Mouse (Mus musculus) midbrain, embryonic 16.5 days (tissue): ENCODE results near the gene Sgms2. TPM values are rescaled to one million over a fixed set of nuclear protein-coding genes. Genes with fewer than 3 reads are reported as not detected.

Experiments
- ATAC-seq: fragments of 200-750 bp; cut with Nextera tagmentation; 2 replicates; pipeline ENCODE4 v1.8.0; 2017; ENCODE audit warnings: moderate TSS enrichment
- H3K27ac ChIP-seq: fragments of 300-500 bp; sonication (generic); 2 replicates; pipeline ENCODE4 v1.5.1; 2014; ENCODE audit warnings: mild to moderate bottlenecking, low read length, mixed read lengths
- H3K27me3 ChIP-seq: fragments of 300-500 bp; sonication (generic); 2 replicates; pipeline ENCODE4 v1.6.1; 2014; ENCODE audit warnings: low read depth, low read length, mixed read lengths; ENCODE audit not compliant: control insufficient read depth, insufficient read depth
- H3K36me3 ChIP-seq: fragments of 300-500 bp; sonication (generic); 2 replicates; pipeline ENCODE4 v1.6.1; 2014; ENCODE audit warnings: mild to moderate bottlenecking, low read length, moderate library complexity, mixed read lengths; ENCODE audit not compliant: control insufficient read depth, insufficient read depth
- H3K4me1 ChIP-seq: fragments of 300-500 bp; sonication (generic); 2 replicates; pipeline ENCODE4 v1.6.1; 2014; ENCODE audit warnings: mild to moderate bottlenecking, low read length, mixed read lengths; ENCODE audit not compliant: control insufficient read depth, insufficient read depth
- H3K4me2 ChIP-seq: fragments of 300-500 bp; sonication (generic); 2 replicates; pipeline ENCODE4 v1.6.1; 2014; ENCODE audit warnings: mild to moderate bottlenecking, low read length, mixed read lengths
- H3K4me3 ChIP-seq: fragments of 300-500 bp; sonication (generic); 2 replicates; pipeline ENCODE4 v1.5.1; 2014; ENCODE audit warnings: low read depth, mild to moderate bottlenecking, low read length, moderate library complexity, mixed read lengths
- H3K9ac ChIP-seq: fragments of 300-500 bp; sonication (generic); 2 replicates; pipeline ENCODE4 v1.6.1; 2014; ENCODE audit warnings: low read depth, low read length, mixed read lengths
- H3K9me3 ChIP-seq: fragments of 300-500 bp; sonication (generic); replicated peaks from 2 replicates; pipeline ENCODE4 v1.6.1; 2014; ENCODE audit warnings: mild to moderate bottlenecking, low read length, mixed read lengths; ENCODE audit not compliant: control insufficient read depth, poor library complexity, severe bottlenecking
- WGBS: fragments of 180-500 bp; shearing (Covaris S2); extraction: QIAGEN DNeasy Blood & Tissue Kit; methylation state at CpG from one replicate; pipeline ENCODE4 v1.1.7; 2014; 5-methylcytosine and 5-hydroxymethylcytosine counted together
- polyA plus RNA-seq: library from polyadenylated mRNA; unstranded; fragments of >200 nt; fragmentation: Nextera tagmentation; extraction: Ambion mirVana; gene quantifications from 2 replicates; pipeline ENCODE4 v1.2.1, GENCODE M21; 2015

Gene Sgms2
- polyA plus RNA-seq, 1 experiment from 2014 or later, result 1.6 TPM

DNA sequence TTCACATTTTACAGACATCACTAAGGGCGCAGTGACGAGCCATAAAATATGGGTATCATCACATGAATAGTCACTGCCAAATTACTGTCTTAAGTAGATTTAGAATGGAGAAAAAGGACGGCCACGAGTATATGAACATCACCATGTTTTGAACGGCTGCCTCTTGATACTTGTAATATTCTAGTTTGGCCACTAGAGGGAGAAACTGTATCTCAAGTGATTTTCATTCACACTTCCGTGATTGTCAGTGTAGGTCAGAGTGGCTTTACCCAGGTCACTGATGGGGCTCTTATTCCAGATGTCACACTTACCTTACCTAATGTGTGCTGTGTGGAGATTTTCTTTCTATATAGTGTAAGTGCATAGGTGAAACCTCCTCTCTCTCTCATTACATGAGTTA is 191.3 kb downstream of the Sgms2 start:
- Histone ChIP-seq H3K9ac (no peak overlapping the region), H3K27me3 (no peaks in the 10 kb centered on the region), H3K27ac (no peak overlapping the region), H3K4me2 (no peak overlapping the region), H3K4me3 (no peak overlapping the region), H3K4me1 (peaks cover 6% of the 10 kb centered on the region), H3K36me3 (no peaks in the 10 kb centered on the region), H3K9me3 (no peaks in the 10 kb centered on the region)
- no peak for ATAC-seq
- WGBS, result 9% methylated on average over 6 of the region's 6 CpGs

DNA sequence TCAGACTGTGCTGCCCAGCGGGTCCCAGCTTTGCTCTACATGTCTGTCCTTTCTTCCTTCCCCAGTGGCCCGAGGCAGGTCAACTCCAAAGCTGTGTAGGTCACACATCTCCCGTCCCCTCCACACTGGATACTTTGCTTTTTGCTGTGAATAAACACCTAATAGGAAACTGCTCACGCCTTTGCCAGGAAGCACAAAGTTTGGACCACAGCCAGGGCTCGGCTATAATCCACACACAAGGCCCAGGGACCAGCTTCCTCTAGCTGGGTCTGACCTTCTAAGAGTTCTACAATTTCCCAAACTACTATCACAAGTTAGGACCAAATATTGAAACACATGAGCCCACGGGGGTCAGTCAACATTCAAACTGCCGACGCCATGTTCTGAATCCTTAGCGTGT is 192.1 kb downstream of the Sgms2 start:
- H3K9me3 ChIP-seq, result no peaks in the 10 kb centered on the region

DNA sequence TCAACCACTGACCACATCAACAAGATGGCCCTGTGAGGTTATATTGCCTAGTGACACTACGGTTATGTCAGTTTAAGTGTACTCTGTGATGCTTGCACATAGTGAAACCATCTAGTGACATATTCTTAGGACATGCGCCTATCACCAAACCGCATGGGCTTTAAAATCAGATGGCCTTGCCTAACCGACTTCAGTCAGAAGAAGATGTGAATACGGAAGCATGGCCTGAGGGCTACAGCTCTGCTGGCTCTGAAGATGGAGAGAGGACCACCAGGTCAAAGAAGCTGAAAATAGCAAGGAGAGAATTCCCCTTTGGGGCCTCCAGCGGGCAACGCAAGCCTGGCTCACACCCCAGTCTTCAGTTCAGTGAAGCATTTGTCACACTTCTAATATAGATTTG is 194.3 kb downstream of the Sgms2 start:
- ATAC-seq, result no peak

More for the DNA sequence above, 192.1 kb downstream of the Sgms2 start:
- no peak for ATAC-seq
- Histone ChIP-seq H3K4me2 (no peak overlapping the region), H3K27ac (no peak overlapping the region), H3K9ac (no peak overlapping the region), H3K36me3 (no peaks in the 10 kb centered on the region), H3K27me3 (no peaks in the 10 kb centered on the region), H3K4me3 (no peak overlapping the region), H3K4me1 (peaks cover 6% of the 10 kb centered on the region)
- 79% methylated on average over 9 of the region's 9 CpGs for WGBS

DNA sequence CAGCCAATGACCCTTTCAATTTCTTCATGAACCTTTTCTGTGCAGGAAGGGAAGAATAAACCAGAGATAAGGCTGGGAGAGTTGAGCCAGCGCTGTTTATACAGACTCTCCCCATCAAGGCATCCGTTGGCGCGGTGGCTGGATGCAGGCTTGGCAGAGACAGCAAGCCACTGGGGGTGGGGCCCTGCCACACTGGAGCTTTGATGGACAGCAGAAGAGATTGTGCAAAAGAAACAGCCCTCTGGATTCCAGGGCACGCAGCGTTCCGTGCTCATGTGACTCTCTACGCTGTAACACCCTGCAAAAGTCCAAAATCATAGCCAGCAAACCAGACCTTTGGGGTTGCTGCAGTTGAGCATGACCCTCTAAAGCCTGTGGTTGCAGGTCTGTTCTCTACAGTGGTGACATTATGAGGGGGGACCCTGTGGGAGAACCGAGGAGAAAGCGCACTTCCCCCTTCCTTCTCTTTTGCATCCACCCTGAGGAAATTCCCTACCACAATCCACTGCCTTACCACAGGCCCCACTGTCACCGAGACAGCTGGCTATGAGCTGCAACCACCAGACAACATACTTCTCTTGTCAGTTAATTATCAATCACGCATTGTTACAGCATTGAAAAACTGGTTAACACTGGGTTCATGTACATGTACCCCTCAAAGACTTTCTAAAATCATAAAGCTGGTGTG is 195.6 kb downstream of the Sgms2 start:
- WGBS, result 87% methylated on average over 12 of the region's 12 CpGs
- Histone ChIP-seq H3K4me2 (no peak overlapping the region), H3K9ac (no peak overlapping the region), H3K27ac (no peak overlapping the region), H3K9me3 (no peaks in the 10 kb centered on the region; the same call in 1 of the 2 replicates), H3K4me3 (no peak overlapping the region), H3K36me3 (no peaks in the 10 kb centered on the region; the same call in 1 of the 2 replicates), H3K4me1 (no peaks in the 10 kb centered on the region), H3K27me3 (no peaks in the 10 kb centered on the region)
- ATAC-seq, result no peak

More for the DNA sequence above, 194.3 kb downstream of the Sgms2 start:
- Histone ChIP-seq H3K4me2 (no peak overlapping the region), H3K9ac (no peak overlapping the region), H3K9me3 (no peaks in the 10 kb centered on the region), H3K27ac (no peak overlapping the region), H3K36me3 (no peaks in the 10 kb centered on the region), H3K27me3 (no peaks in the 10 kb centered on the region), H3K4me1 (peaks cover 5% of the 10 kb centered on the region), H3K4me3 (no peak overlapping the region)
- 93% methylated on average over 7 of the region's 7 CpGs for WGBS

DNA sequence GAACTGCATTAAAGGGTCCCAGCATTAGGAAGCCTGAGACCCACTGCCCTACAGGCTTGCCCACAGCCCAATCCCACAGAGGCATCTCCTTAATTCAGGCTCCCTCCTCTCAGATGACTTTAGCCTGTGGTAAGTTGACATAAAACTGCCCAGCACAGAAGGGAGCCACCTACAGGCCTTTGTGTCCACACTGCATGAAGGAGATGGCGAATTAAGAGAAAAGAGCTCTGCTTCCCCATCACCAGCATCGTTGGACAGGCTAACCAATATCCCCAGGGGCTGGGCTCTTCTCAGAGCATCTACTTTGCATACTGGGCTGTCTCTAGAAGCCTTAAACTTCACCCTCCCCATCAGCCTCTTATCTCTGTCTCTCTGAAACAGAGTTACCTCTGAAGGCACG is 196.7 kb downstream of the Sgms2 start:
- Histone ChIP-seq H3K9ac (no peak overlapping the region), H3K27me3 (no peaks in the 10 kb centered on the region), H3K9me3 (no peaks in the 10 kb centered on the region; the same call in 1 of the 2 replicates), H3K4me3 (no peak overlapping the region), H3K36me3 (no peaks in the 10 kb centered on the region; the same call in 1 of the 2 replicates), H3K27ac (no peak overlapping the region), H3K4me1 (no peaks in the 10 kb centered on the region), H3K4me2 (no peak overlapping the region)
- 56% methylated on average over 3 of the region's 3 CpGs for whole genome bisulfite sequencing
- ATAC-seq, result no peak

DNA sequence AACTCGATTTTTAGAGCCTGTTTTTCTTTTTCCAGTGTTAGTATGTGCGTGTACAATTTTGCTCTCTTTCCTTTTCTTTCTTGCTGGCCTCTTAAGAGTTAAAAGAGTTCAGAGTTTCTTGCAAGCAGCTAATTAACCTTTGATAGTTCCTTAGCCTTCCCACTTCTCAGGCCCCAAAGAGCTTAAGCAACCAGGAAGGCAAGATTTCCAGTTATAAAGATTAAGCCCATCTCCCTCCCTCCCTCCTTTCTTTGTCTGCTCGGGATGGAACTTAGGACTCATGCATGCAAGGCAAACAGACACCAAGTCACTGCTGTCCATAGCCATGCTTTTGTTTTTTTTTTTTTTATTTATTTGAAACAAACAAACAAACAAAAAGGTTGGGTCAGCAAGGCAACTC is 198.3 kb downstream of the Sgms2 start:
- WGBS, result 65% methylated on average over 3 of the region's 3 CpGs
- H3K9me3 ChIP-seq, result no peaks in the 10 kb centered on the region; the same call in 1 of the 2 replicates
- H3K36me3 ChIP-seq, result no peaks in the 10 kb centered on the region; the same call in 1 of the 2 replicates
- H3K4me3 ChIP-seq, result no peak overlapping the region
- no peak overlapping the region for H3K27ac ChIP-seq
- no peaks in the 10 kb centered on the region for H3K27me3 ChIP-seq
- no peak overlapping the region for H3K9ac ChIP-seq
- H3K4me2 ChIP-seq, result no peak overlapping the region
- no peak for ATAC-seq
- no peaks in the 10 kb centered on the region for H3K4me1 ChIP-seq

DNA sequence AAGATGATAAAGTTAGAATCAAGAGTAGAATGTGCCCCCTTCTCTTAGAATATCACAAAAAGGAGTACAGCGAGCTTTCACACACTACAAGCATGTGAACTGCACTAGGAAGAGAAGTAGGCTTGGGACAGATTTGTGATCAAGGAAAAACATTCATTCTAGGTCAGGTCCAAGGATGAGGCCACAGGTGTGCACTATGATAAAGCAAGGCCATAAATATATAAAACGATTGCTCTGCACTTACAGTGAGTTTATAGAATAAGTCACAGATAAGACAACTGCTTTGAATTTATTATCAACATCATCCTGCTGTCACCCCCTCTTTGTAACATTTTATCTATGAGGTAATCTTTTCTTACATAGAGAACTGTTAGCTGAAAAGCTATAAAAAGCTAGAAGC is 198.9 kb downstream of the Sgms2 start:
- H3K36me3 ChIP-seq, result no peaks in the 10 kb centered on the region; the same call in 1 of the 2 replicates
- no peak overlapping the region for H3K9ac ChIP-seq
- no peak overlapping the region for H3K4me2 ChIP-seq
- H3K27me3 ChIP-seq, result no peaks in the 10 kb centered on the region
- no peaks in the 10 kb centered on the region; the same call in 1 of the 2 replicates for H3K9me3 ChIP-seq
- ATAC-seq, result no peak
- H3K4me1 ChIP-seq, result no peaks in the 10 kb centered on the region
- no peak overlapping the region for H3K27ac ChIP-seq
- H3K4me3 ChIP-seq, result no peak overlapping the region
- 96% methylated on average over 2 of the region's 2 CpGs for WGBS

DNA sequence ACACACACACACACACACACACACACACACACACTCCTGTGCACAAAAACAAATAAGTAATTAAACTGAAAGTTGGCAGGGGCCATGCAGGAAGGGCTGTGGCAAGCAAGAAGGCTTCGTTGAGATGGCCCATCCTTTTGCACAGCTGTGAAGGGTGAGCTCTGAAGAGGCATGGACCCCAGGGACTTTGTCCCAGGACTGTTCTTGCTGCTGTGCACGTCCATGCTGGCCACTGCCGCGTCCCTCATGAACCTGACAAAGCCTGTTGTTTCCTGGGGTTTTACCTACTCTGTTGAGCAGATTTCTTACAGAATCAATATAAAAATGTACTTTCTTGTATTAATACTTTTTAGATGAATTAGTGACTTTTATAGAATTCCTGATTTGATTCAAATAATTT is 199.3 kb downstream of the Sgms2 start:
- Histone ChIP-seq H3K36me3 (no peaks in the 10 kb centered on the region; the same call in 1 of the 2 replicates), H3K4me2 (no peak overlapping the region), H3K4me3 (no peak overlapping the region), H3K9ac (no peak overlapping the region), H3K4me1 (no peaks in the 10 kb centered on the region), H3K9me3 (no peaks in the 10 kb centered on the region; the same call in 1 of the 2 replicates), H3K27ac (no peak overlapping the region), H3K27me3 (no peaks in the 10 kb centered on the region)
- no peak for ATAC-seq
- WGBS, result 84% methylated on average over 4 of the region's 4 CpGs

DNA sequence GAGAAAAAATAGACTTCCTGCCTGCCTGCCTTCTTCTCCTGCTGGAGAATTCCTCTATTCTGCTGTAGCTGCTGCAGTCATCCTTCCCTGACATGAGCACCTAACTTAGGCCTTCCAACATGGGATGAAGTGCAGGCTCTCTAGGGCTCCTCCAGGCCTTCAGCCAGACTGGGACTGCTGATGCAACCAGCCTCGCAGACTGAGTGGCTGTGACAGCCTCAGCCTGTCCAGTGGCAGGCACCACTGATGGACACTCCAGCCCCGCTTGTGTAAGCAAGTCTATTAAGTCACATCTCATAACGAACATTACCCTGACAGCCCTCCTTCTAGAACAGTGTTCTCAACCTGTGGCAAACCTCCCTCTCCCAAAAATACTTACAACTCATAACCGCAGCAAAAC is 217.1 kb downstream of the Sgms2 start:
- no peaks in the 10 kb centered on the region for H3K27me3 ChIP-seq
- WGBS, result 91% methylated on average over 4 of the region's 4 CpGs
- no peak overlapping the region for H3K9ac ChIP-seq
- H3K4me3 ChIP-seq, result no peak overlapping the region
- no peak overlapping the region for H3K27ac ChIP-seq
- H3K4me2 ChIP-seq, result no peak overlapping the region
- ATAC-seq, result no peak
- H3K36me3 ChIP-seq, result no peaks in the 10 kb centered on the region
- H3K4me1 ChIP-seq, result peaks cover 4% of the 10 kb centered on the region; the same call in 1 of the 2 replicates
- 0 out of 2 replicates have a peak, but pooled peaks cover 2% of the 10 kb centered on the region for H3K9me3 ChIP-seq
